Mouse (Mus musculus) macrophage (primary cell): Measurements from ENCODE around the gene Tcp10c. TPM values are rescaled to one million over a fixed set of nuclear protein-coding genes. Genes with fewer than 3 reads are reported as not detected.
"Not testable (repeated sequence)": the region's sequence is repeated elsewhere in the genome, so short reads cannot be mapped to it uniquely, and the experiment has no call there.

ENCODE experiments used
- H3K27ac ChIP-seq: fragments of 350-480 bp; formaldehyde crosslinking; 2 replicates; pipeline ENCODE4 v1.9.0; 2021
- H3K36me3 ChIP-seq: fragments of 350-480 bp; formaldehyde crosslinking; 2 replicates; pipeline ENCODE4 v1.9.0; 2021; ENCODE audit errors: inconsistent target
- H3K4me3 ChIP-seq: fragments of 350-480 bp; formaldehyde crosslinking; 2 replicates; pipeline ENCODE4 v1.9.0; 2021; ENCODE audit errors: inconsistent target
- H3K79me2 ChIP-seq: fragments of 350-480 bp; formaldehyde crosslinking; 2 replicates; pipeline ENCODE4 v1.9.0; 2021; ENCODE audit errors: inconsistent target
- WGBS: methylation state at CpG from one replicate; pipeline ENCODE4 v1.1.7; 2026; ENCODE audit warnings: inconsistent platforms; ENCODE audit not compliant: missing documents; 5-methylcytosine and 5-hydroxymethylcytosine counted together
- polyA plus RNA-seq: library from polyadenylated mRNA; stranded (reverse); fragments of 250-400 nt; gene quantifications from 3 replicates; pipeline ENCODE4 v1.2.4, GENCODE M21; 2018; ENCODE audit warnings: inconsistent platforms
- total RNA-seq, 78 experiments: library from RNA; depleted of rRNA; stranded (reverse); fragments of 250-400 nt; gene quantifications; 1 replicate in 9 of 78; 2 replicates in 24 of 78; 3 replicates in 43 of 78; 4 replicates in 2 of 78; pipeline ENCODE4 v1.2.4; 2018; ENCODE audit warnings: inconsistent platforms in 56 of 78

Tcp10c gene
- not detected for total RNA-seq (2018; cell fraction: chromatin; rRNA removed)
- total RNA-seq (2018; cell fraction: cytosol; rRNA removed), result not detected
- not detected for total RNA-seq (2018; cell fraction: nucleus; rRNA removed)
- polyA plus RNA-seq, result not detected in 3 replicates

DNA sequence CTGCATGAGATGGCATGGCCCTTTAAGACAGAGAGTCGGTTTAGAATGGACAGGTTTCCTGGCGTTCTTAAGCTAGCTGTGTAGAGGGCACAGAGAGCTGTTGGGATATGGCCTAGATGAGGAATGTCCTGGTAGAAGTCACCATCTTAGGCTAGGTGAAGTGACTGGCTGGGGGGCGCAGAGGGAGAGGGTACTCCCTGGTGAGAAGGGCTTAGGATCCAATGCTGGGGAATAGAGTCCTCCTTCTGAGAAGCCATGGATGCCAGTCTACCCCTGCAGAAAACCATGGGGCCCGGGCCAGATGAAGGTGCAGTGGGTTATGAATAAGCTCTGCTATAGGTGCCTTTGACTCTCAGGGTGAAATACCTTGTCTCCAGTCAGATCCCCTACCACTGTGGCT lies at the start of gene Tcp10c:
TSS of gene Tcp10c (plus strand) at position 52 of the 400 bp plus-strand sequence.
- H3K79me2 ChIP-seq, H3K36me3 ChIP-seq, H3K27ac ChIP-seq, H3K4me3 ChIP-seq: not testable (repeated sequence)
- 93% methylated on average over 3 of the region's 4 CpGs for WGBS

DNA sequence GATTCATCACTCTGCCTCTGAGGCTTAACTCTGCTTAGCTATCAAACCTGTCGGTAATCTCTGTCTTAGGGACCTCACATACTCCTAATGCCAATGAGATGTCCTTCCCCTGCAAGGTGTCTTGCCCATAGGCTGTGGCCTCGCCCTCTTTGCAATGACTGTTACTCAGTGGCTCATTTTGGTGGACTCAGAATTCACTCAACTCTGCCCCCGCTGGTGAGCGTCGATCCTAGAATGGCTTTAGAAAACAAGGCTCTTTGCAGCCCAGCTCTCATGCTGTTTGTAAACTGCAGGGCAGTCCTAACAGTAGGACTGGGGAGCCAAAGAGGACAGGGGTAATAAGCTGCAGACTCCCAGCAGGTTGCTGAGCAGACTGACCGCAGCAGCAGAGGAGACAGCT lies 46.5 kb upstream of the Tcp10c start:
- not testable (repeated sequence) for H3K27ac ChIP-seq, H3K79me2 ChIP-seq, H3K36me3 ChIP-seq, H3K4me3 ChIP-seq
- WGBS, result 76% methylated on average over 5 of the region's 6 CpGs

DNA sequence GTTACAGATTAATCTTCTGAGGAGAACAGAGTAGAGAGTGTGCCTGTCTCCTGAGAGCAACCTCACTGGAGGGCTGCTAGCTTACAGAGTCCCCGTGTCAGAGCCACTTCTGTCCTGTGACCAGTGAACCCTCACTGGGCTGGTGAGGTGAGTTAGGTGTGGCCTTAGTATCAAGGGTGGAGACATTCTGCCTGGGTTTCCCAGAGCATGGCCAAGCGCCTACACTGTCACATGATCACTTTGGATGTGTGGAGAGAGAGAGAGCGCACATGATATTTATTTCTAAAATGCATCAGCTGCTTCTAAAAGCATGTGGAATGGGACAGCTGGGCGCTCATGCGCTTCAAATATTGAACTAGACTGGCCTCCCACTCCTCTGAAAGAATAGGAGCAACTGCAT lies 46.0 kb upstream of the Tcp10c start:
- WGBS, result 86% methylated on average over 5 of the region's 5 CpGs
- not testable (repeated sequence) for H3K79me2 ChIP-seq, H3K36me3 ChIP-seq, H3K4me3 ChIP-seq, H3K27ac ChIP-seq

DNA sequence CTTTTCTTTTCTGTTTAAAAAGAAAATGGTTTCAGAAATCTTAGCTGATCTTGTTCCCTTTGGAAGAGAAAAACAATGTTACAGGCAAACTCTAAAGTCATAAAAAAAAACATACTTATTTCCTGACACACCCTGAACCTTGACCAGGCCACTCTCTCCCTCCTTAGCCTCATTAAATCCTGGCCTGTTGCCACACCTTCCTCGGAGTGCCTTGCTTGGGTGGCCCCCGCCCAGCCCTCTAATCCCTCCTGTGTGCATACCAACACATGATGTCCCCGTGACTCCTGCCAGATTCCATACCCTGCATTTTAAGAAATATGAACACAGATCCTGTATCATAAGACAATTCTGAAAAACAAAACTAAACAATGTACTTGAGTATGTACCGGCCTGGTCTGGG lies 45.6 kb upstream of the Tcp10c start:
- WGBS, result 93% methylated on average over 4 of the region's 4 CpGs
- H3K27ac ChIP-seq, H3K79me2 ChIP-seq, H3K36me3 ChIP-seq, H3K4me3 ChIP-seq: not testable (repeated sequence)

DNA sequence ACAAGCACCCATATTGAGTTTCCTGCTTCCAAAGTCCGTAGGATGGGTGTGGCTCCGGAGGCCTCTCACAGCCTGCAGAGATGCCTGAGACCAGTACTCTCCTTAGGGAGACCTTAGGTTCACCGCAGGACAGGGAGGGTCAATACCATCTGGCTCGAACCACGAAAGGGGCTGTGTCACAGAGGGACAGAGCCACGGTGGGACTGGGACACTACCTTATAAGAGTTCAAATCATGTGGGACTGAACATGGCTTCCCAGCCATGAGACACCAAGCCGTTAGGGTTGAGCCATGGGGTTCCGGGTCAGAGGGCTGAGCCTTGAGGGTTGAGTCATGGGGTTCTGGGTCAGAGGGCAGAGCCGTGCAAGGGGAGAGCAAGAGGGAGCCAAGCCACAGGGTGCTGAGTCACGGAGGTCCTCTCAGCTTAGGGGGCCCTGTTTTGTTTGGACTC lies 45.2 kb upstream of the Tcp10c start:
- not testable (repeated sequence) for H3K79me2 ChIP-seq, H3K4me3 ChIP-seq, H3K36me3 ChIP-seq, H3K27ac ChIP-seq
- 89% methylated on average over 10 of the region's 10 CpGs for WGBS

DNA sequence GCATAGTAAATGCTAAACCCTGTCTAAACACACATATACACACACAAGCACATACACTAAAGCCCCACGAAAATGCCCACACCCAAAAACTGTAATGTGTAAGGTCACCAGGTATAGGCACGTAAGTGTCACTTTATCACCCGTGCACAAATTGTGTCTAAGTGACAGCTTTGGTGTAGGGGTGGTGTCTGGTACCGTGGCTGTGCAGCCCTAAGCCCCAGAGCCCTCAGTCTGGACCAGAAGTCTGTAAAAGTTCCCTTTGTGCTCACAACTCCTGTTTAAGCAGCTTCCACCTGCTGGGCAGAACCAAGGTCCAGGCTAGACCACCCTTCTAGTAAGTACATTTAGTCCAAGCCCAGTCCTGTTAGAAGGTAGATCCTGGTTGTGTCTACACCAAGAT lies 24.4 kb upstream of the Tcp10c start:
- H3K79me2 ChIP-seq, H3K4me3 ChIP-seq, H3K27ac ChIP-seq, H3K36me3 ChIP-seq: not testable (repeated sequence)
- 84% methylated on average over 4 of the region's 4 CpGs for WGBS

DNA sequence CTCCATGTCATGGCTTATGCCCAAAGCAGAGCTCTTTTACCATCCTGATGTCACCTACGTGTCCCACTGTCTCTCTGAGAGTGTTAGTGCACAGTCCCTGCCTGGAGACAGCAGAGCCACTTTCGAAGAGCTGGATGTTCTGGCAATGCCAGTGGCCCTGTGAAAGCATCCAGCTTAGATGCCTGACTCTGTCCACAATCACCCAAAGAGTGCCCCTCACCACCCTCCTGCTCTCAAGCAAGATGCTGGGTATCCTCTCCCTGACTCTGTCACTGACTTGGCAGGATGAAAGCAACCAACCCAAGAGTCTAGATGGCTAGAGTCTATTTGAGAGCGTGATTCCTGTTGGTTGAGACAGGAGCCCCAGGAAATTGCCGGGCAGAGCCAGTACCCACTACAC lies 23.2 kb upstream of the Tcp10c start:
- not testable (repeated sequence) for H3K27ac ChIP-seq, H3K36me3 ChIP-seq, H3K79me2 ChIP-seq, H3K4me3 ChIP-seq
- WGBS, result 68% methylated on average over 3 of the region's 4 CpGs

DNA sequence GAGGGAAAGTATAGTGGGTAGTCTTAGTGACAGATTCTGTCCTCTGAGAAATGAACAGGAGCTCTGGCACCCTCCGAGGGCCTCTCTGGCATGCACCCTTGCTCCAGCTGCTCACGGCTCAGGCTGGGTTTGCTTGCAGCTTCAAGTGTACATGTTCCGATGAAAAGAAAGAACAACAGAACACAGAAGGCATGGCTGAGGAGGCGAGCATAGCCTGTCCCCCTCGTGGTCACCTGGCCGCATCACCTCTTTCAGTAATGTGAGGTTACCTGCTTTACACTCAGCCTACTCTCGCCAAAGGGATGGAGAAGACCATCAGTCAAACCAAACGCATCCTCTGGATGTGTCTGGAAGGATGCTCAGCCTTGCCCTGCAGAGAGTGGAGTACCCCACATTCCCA lies 21.9 kb upstream of the Tcp10c start:
- 89% methylated on average over 8 of the region's 8 CpGs for WGBS
- H3K79me2 ChIP-seq, result not testable (repeated sequence)

DNA sequence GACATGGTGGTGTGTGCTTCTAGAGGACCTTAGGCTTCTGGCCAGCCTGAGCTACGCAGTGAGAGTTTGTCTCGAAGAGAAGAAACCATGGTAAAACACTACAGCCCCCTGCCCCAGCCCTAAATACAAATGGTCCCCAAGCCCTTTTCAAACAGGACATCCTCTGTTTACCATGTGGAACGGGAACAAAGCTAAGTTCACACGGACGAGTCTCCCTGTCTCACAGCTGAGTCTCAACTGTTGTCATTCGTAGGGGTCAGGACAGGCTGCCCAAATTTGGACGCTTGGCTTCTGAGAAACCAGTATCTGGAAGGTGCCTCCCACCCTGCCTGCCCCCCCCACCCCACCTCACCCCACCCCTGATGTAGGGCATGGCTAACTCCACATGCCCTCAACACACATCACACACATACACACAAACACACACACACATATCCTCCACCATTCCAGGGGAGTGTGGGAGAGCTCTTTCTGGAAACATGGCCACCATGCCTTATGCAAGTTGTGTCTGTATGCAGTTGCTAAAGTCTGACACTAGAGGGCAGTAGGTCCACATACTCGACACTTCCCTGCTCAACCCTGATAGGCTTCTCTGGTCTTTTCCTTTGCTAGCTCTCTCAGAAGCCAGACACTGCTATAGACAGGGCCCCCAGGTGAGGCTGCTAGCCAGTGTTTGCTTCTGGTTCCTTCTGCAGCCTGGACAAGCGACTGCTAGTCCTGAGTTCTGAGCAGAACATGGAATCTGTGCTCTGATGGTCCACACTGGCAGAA lies 17.2 kb upstream of the Tcp10c start:
- not testable (repeated sequence) for H3K79me2 ChIP-seq, H3K4me3 ChIP-seq, H3K36me3 ChIP-seq, H3K27ac ChIP-seq
- 74% methylated on average over 9 of the region's 9 CpGs for WGBS

More for the DNA sequence above, 21.9 kb upstream of the Tcp10c start:
- H3K36me3 ChIP-seq, H3K27ac ChIP-seq, H3K4me3 ChIP-seq: not testable (repeated sequence)

DNA sequence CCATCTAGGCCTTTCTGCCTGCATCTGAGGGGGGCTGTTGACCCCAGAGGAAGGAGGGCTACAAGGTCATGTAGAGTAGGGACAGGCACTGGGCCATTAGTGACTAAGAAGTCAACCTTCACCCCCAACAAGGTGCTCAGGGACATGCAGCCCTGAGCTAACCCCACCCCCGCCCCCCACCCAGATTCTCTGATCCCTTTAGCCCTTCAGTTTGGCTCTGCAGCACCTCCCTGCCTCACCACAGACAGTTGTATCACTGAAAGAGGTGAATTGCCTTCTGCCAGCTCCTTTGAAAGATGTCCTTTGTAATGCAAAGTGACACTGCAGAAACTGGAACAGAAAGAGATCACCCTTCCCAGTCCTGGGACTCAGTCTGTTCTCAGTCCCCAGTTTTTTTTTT lies 16.4 kb upstream of the Tcp10c start:
- not testable (repeated sequence) for H3K27ac ChIP-seq, H3K36me3 ChIP-seq, H3K79me2 ChIP-seq, H3K4me3 ChIP-seq
- WGBS, result 71% methylated on average over 1 of the region's 1 CpGs

DNA sequence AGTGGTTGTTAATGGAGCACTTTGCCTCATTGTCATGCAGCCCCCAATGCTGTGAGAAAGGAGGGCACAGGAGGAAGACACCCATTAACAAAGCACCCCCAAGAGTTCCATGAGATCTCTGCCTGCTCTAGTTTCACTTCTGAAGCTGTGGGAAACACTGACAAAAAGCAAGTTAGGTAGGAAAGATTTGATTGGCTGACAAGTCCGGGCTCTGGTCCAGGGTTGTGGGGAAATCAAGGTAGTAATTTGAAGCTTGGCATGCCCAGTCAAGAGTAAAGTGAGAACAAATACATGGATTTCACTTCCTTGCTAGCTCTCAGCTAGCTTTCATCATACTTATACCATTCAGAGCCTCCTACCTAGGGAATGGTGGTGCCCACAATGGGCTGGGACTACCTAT lies 14.3 kb upstream of the Tcp10c start:
- H3K4me3 ChIP-seq, H3K36me3 ChIP-seq, H3K27ac ChIP-seq, H3K79me2 ChIP-seq: not testable (repeated sequence)
- 53% methylated on average over 1 of the region's 1 CpGs for WGBS

DNA sequence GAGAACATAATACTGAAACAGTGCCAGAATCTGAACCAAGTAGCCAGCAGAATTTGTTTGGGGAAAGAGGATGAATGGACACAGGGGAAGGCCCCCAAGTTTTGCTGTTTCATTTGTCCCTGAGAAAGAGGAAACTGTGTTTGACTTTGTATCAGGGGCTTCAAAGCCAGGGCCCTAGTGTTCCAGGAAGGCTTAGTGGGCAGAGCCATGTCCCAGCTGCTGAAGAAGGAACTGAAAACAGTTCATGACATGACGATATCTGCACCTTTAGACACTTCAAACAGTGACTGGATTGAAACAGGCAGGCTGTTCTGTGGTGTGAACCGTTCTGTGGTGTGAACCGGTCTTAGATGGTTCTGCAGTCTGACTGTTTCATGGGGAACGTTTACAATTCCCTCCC lies 8.4 kb upstream of the Tcp10c start:
- H3K4me3 ChIP-seq, H3K27ac ChIP-seq, H3K36me3 ChIP-seq, H3K79me2 ChIP-seq: not testable (repeated sequence)
- no CpG with 5 or more reads among the region's 4 CpGs for WGBS

DNA sequence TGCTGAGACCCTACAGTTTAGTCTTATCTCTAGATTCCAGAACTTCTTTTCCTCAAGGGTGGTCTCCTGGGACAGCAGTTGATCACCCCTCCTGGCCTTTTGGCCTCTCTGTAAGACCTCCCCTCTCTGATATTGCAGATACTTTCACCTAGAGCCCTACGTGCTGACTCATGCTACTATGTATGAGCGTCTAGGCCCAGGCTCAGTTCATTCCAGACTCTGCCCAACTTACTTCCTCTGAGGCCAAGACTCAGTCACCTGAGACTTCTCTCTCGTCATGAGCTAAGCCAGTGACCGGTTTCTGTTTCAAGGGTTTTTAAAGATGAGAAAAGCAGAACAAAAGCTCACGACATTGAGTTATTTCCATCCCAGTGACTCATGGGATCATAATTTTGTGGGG lies 4.8 kb upstream of the Tcp10c start:
- H3K79me2 ChIP-seq, H3K4me3 ChIP-seq, H3K36me3 ChIP-seq, H3K27ac ChIP-seq: not testable (repeated sequence)
- WGBS, result 80% methylated on average over 2 of the region's 5 CpGs

DNA sequence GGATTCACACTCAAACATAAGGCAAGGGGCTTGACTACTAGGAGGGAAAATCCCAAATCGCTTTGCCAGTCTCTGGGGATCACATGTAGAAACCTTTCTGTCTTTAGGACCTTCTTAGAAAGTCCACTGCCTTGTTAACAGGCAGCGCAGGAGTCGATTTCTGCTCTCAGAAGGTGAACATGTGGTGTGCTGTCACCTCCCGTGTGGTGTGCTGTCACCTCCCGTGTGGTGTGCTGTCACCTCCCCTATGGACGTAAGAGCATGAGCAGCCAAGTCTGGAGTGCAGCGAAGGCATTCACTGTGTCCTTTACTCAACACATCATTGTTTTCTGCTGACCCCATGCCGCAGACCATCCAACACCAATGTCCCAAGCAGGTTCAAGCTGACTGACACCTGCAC lies 1.1 kb upstream of the Tcp10c start:
- 87% methylated on average over 8 of the region's 8 CpGs for WGBS
- not testable (repeated sequence) for H3K27ac ChIP-seq, H3K36me3 ChIP-seq, H3K79me2 ChIP-seq, H3K4me3 ChIP-seq

DNA sequence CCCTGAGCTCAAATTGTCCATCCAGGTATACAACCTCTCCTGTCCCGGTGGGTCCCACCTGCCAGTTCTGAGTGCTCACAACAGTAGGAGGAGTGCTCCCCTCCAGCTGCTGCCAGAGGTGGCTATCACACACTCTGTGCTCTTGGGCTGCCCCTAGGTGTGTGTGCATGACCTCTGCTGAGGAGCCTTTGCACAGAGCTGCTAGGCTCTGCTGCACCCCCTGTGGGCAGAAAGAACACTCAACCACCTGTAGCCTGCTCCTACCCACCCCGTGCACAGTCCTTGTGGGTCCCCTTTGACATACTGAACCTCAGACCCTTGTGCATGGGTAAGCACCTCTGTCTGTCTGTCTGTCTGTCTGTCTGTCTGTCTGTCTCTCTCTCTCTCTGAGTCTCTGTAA lies 8.1 kb downstream of the Tcp10c start:
- H3K4me3 ChIP-seq, H3K79me2 ChIP-seq, H3K27ac ChIP-seq, H3K36me3 ChIP-seq: not testable (repeated sequence)
- 95% methylated on average over 2 of the region's 2 CpGs for WGBS

DNA sequence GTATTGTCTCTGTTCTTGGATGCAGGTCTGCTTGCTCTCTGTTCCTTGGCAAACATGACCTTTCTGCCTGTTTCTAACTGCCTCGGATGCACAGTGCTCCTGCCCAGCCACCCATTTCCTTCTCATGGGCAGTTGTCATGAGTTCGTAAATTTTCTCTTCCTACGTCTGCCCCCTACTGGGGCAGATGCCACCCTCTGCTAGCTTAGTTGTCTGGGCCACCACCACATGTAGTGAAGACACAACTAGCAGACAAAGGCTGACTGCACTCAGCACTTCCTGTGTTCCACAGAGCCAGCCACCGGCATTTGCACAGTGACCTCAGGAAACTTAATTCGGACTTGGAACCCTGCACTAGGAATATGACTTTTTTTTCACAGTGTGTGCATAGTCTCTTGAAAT lies 9.4 kb downstream of the Tcp10c start:
- not testable (repeated sequence) for H3K4me3 ChIP-seq, H3K79me2 ChIP-seq, H3K27ac ChIP-seq, H3K36me3 ChIP-seq
- WGBS, result 100% methylated on average over 2 of the region's 5 CpGs
